Mouse (Mus musculus) neural tube, embryonic 14.5 days (tissue): Measurements from ENCODE around the gene Glrb. TPM values are rescaled to one million over a fixed set of nuclear protein-coding genes. Genes with fewer than 3 reads are reported as not detected.

Source experiments
- polyA plus RNA-seq: library from polyadenylated mRNA; unstranded; fragments of >200 nt; fragmentation: Nextera tagmentation; extraction: Ambion mirVana; gene quantifications from 2 replicates; pipeline ENCODE4 v1.2.1, GENCODE M21; 2014

The Glrb gene
- polyA plus RNA-seq, 1 experiment from 2014 or later = 59.8 TPM

Other genes with a start within 250 kb of the Glrb start
- 198 and 293 TPM in 2 replicates for gene Gria2, start 110.8 kb downstream of the Glrb start, polyA plus RNA-seq
- gene Pdgfc, start 122.8 kb upstream of the Glrb start, polyA plus RNA-seq = 3.3 and 4.6 TPM in 2 replicates